Mouse (Mus musculus) kidney, postnatal 4 days (tissue): ENCODE measurements around the gene Cyp1a1.

Source experiments
- DNase-seq, 2 experiments: peaks; one replicate each; pipeline ENCODE4 v3.0.0; 2021; ENCODE audit warnings: mixed read lengths in 2 of 2

Gene Cyp1a1

GRCm38 (mm10) chr9:57656631-57657350 is 30.9 kb upstream of the Cyp1a1 start:
- DNase-seq = no peak

- DNase-seq = peak in 1 of 2 experiments; percentile 27
Measured at GRCm38 (mm10) chr9:57657843-57658242, 29.9 kb upstream of the Cyp1a1 start.

DNA sequence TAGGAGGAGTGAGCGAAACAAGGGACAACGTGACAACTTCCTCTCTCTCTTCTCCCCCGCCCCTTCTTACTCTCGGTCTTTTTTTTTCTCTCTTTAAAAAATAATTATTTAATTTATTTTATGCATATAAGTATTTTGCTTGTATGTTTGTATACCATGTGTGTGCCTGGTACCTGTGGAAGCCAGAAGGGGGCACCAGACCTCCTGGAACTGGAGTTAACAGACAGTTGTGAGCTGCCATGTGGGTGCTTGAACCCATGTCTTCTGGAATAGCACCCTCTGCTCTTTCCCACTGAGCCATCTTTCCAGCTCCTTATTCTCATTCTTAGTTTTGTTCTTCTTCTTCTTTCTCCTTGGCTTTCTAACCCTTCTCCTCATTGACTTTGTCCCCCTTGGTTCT is 28.8 kb upstream of the Cyp1a1 start:
- no peak for DNase-seq

- DNase-seq = peak; percentile 78 to 85
Measured at GRCm38 (mm10) chr9:57659774-57660173, 28.0 kb upstream of the Cyp1a1 start.

GRCm38 (mm10) chr9:57660501-57660900 is 27.2 kb upstream of the Cyp1a1 start:
- DNase-seq = no peak

DNA sequence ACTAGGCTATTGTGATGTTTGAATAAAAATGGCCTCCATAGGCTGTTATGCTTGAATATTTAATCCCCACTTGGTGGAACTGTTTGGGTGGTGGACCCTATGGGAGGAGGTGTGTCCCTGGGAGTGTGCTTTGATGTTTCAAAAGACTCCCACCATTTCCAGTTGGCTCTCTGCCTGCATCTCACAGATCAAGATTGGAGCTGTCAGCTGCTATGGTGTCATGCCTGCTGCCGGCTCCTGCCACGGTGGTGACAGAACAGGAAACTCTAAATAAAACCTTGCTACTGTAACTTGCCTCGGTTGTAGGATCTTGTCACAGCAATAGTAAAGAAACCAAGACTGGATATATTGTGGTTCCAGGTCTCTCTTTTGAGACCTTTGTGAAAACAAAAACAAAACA is 26.2 kb upstream of the Cyp1a1 start:
- DNase-seq = no peak

DNA sequence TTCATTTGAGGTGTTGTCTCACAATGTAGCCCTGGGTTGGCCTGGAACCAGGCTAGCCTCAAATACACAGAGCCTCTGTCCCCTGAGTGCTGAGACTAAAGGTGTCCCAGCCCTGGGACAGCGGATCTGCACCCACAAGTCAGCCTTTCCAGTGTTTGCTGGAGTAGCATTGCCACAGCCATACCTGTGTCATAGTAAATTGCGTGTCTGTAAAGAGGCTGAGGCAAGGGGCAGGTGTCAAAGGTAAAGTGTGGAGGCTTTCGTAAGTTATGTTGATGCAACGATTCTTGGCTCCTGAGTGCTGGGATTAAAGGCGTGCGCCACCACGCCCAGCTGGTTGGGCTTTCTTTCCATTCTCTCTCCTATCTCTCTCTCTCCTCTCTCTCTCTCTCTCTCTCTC is 23.1 kb upstream of the Cyp1a1 start:
- no peak for DNase-seq

GRCm38 (mm10) chr9:57666536-57666935 is 21.2 kb upstream of the Cyp1a1 start:
- DNase-seq = no peak

- DNase-seq = no peak
Measured at GRCm38 (mm10) chr9:57667136-57667535, 20.6 kb upstream of the Cyp1a1 start.

- DNase-seq = peak in 1 of 2 experiments; percentile 22
Measured at GRCm38 (mm10) chr9:57667817-57668216, 19.9 kb upstream of the Cyp1a1 start.

GRCm38 (mm10) chr9:57668277-57668676 is 19.5 kb upstream of the Cyp1a1 start:
- DNase-seq = no peak

GRCm38 (mm10) chr9:57669566-57669965 is 18.2 kb upstream of the Cyp1a1 start:
- DNase-seq = peak; percentile 36 to 63

DNA sequence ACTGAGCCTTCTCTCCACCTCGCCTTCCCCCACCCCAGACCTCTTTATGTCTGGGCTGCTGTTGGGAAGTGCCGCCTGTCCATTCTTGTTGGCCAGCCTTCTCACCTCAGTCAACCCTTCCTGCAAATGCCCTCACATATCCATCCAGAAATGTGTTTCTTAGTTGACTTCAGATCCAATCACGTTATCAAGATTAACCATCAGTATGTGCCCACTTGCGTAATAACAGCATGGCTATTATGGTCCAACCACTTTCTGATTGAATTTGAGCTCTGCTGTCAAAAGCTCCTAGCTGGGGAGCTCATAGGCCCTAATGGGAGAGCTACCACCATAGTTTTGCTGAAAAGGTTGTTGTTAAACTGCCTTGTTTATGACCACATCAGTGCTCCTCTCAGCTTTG is 16.7 kb upstream of the Cyp1a1 start:
- DNase-seq = no peak

DNA sequence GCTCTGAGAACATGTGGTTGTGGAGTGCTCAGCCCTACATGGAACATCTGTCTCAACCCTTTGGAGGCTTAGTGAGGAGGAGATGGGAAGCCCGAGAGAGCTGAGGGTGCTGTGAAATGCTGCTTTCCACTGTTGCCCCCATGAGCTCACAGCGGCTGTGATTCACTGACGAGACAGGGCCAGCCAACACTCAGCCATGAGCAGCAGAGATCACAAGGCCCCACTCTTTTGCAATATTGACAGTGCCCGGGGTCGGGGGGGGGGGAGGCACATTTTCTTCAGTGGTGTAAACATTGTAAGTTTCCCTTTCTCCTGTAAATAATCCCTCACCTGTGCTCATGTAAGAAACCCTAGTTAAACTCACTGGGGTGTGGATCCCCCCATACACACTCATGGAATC is 16.2 kb upstream of the Cyp1a1 start:
- DNase-seq = no peak

- no peak for DNase-seq
Measured at GRCm38 (mm10) chr9:57681411-57681810, 6.3 kb upstream of the Cyp1a1 start.

- DNase-seq = no peak
Measured at GRCm38 (mm10) chr9:57683520-57683919, 4.2 kb upstream of the Cyp1a1 start, which contains the start of gene Cyp1a2. Gene Cyp1a2, minus strand, starts transcription at chr9:57683703.

GRCm38 (mm10) chr9:57686011-57686410 is 1.7 kb upstream of the Cyp1a1 start:
- DNase-seq = no peak

- DNase-seq = peak; percentile 29 to 37
Measured at GRCm38 (mm10) chr9:57688158-57688557, 430 bp downstream of the Cyp1a1 start.

- no peak for DNase-seq
Measured at GRCm38 (mm10) chr9:57688606-57689005, 878 bp downstream of the Cyp1a1 start.

GRCm38 (mm10) chr9:57694108-57694507 is 6.4 kb downstream of the Cyp1a1 start:
- DNase-seq = no peak

DNA sequence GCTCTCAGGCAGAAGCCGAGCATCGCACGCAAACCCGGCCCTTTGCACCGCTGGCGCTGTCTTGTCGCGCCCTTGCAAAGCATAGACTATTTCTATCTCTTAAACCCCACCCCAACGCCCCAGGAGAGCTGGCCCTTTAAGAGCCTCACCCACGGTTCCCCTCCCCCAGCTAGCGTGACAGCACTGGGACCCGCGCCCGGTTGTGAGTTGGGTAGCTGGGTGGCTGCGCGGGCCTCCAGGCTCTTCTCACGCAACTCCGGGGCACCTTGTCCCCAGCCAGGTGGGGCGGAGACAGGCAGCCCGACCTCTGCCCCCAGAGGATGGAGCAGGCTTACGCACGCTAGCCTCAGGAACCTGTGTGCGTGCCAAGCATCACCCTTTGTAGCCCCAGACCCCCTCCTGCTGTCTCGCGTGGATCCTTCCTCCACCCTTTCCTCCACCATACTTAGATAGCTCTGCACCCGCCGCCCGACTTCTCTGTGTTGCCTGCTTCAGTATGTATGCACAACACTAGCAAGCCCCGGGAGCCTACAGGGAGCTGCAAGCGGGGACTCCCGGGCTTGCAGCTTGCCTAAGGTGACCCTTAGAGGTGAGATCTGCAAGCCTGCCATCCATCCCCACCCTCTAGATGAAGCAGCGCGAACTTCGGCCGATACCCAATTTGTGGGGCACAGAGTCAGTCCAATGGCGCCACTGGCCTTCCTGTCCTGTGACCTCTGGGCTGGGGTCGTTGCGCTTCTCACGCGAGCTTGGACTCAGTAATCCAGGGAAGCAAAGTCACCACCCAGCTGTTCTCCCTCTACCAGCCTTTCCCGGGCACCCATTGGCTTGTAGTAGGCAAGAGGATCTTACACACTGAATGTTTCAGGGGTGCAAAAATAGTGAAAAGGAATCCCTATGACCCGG is 8.9 kb downstream of the Cyp1a1 start:
- peak; percentile 45 to 60 for DNase-seq

GRCm38 (mm10) chr9:57697380-57697779 is 9.7 kb downstream of the Cyp1a1 start:
- DNase-seq = no peak

- DNase-seq = no peak
Measured at GRCm38 (mm10) chr9:57698466-57699150, 10.9 kb downstream of the Cyp1a1 start.
